Mouse (Mus musculus) intestine, embryonic 15.5 days (tissue): ENCODE measurements around the gene Cbln1. TPM values are rescaled to one million over a fixed set of nuclear protein-coding genes. Genes with fewer than 3 reads are reported as not detected.

ENCODE experiments used
- ATAC-seq: fragments of 200-750 bp; cut with Nextera tagmentation; 2 replicates; pipeline ENCODE4 v1.8.0; 2017; ENCODE audit warnings: moderate TSS enrichment, moderate library complexity
- H3K27ac ChIP-seq: fragments of 300-500 bp; sonication (generic); 2 replicates; pipeline ENCODE4 v1.5.1; 2015; ENCODE audit warnings: mild to moderate bottlenecking, inconsistent platforms
- H3K27me3 ChIP-seq: fragments of 300-500 bp; sonication (generic); replicated peaks from 2 replicates; pipeline ENCODE4 v1.6.1; 2015; ENCODE audit warnings: inconsistent platforms
- H3K36me3 ChIP-seq: fragments of 300-500 bp; sonication (generic); 2 replicates; pipeline ENCODE4 v1.6.1; 2015; ENCODE audit warnings: inconsistent platforms
- H3K4me1 ChIP-seq: fragments of 300-500 bp; sonication (generic); replicated peaks from 2 replicates; pipeline ENCODE4 v1.6.1; 2015; ENCODE audit warnings: inconsistent platforms
- H3K4me2 ChIP-seq: fragments of 300-500 bp; sonication (generic); replicated peaks from 2 replicates; pipeline ENCODE4 v1.6.1; 2015; ENCODE audit warnings: mild to moderate bottlenecking, inconsistent platforms
- H3K4me3 ChIP-seq: fragments of 300-500 bp; sonication (generic); replicated peaks from 2 replicates; pipeline ENCODE4 v1.5.1; 2015; ENCODE audit warnings: inconsistent platforms
- H3K9ac ChIP-seq: fragments of 300-500 bp; sonication (generic); 2 replicates; pipeline ENCODE4 v1.6.1; 2015; ENCODE audit warnings: inconsistent platforms
- H3K9me3 ChIP-seq: fragments of 300-500 bp; sonication (generic); 2 replicates; pipeline ENCODE4 v1.6.1; 2016; ENCODE audit warnings: inconsistent platforms
- WGBS: fragments of 180-500 bp; shearing (Covaris S2); methylation state at CpG from one replicate; pipeline ENCODE4 v1.1.7; 2015; 5-methylcytosine and 5-hydroxymethylcytosine counted together
- polyA plus RNA-seq: library from polyadenylated mRNA; unstranded; fragments of >200 nt; fragmentation: Nextera tagmentation; extraction: Ambion mirVana; gene quantifications from 2 replicates; pipeline ENCODE4 v1.2.1, GENCODE M21; 2015

Cbln1 gene
- polyA plus RNA-seq, 1 experiment from 2014 or later = 0.23 TPM

GRCm38 (mm10) chr8:87468416-87468957 is 3.9 kb downstream of the Cbln1 start:
- H3K4me2 ChIP-seq = peak overlapping the region; percentile 9; the same call in 1 of the 2 replicates
- no peaks in the 10 kb centered on the region for H3K36me3 ChIP-seq
- no peak overlapping the region for H3K4me3 ChIP-seq
- H3K9ac ChIP-seq = no peak overlapping the region
- no peaks in the 10 kb centered on the region for H3K9me3 ChIP-seq
- H3K4me1 ChIP-seq = peaks cover 38% of the 10 kb centered on the region
- ATAC-seq = no peak
- 1% methylated on average over 23 of the region's 23 CpGs for WGBS
- peaks cover 73% of the 10 kb centered on the region for H3K27me3 ChIP-seq
- H3K27ac ChIP-seq = no peak overlapping the region

- no peak overlapping the region for H3K4me2 ChIP-seq
- 16% methylated on average over 3 of the region's 3 CpGs for WGBS
- H3K9me3 ChIP-seq = no peaks in the 10 kb centered on the region
- H3K36me3 ChIP-seq = no peaks in the 10 kb centered on the region
- peaks cover 33% of the 10 kb centered on the region for H3K4me1 ChIP-seq
- H3K9ac ChIP-seq = no peak overlapping the region
- no peak overlapping the region for H3K4me3 ChIP-seq
- H3K27me3 ChIP-seq = peaks cover 67% of the 10 kb centered on the region
- H3K27ac ChIP-seq = no peak overlapping the region
- no peak for ATAC-seq
These were observed 4.5 kb downstream of the Cbln1 start for GRCm38 (mm10) chr8:87467906-87468305.

GRCm38 (mm10) chr8:87466936-87467602 is 5.3 kb downstream of the Cbln1 start:
- Histone ChIP-seq H3K9ac (no peak overlapping the region), H3K4me2 (no peak overlapping the region), H3K27ac (no peak overlapping the region), H3K4me3 (no peak overlapping the region), H3K36me3 (no peaks in the 10 kb centered on the region), H3K4me1 (peaks cover 27% of the 10 kb centered on the region), H3K27me3 (peaks cover 59% of the 10 kb centered on the region), H3K9me3 (no peaks in the 10 kb centered on the region)
- 60% methylated on average over 1 of the region's 1 CpGs for WGBS
- no peak for ATAC-seq

GRCm38 (mm10) chr8:87466335-87466734 is 6.1 kb downstream of the Cbln1 start:
- Histone ChIP-seq H3K4me2 (no peak overlapping the region), H3K9me3 (no peaks in the 10 kb centered on the region), H3K36me3 (no peaks in the 10 kb centered on the region), H3K27ac (no peak overlapping the region), H3K4me3 (no peak overlapping the region), H3K9ac (no peak overlapping the region), H3K27me3 (peaks cover 52% of the 10 kb centered on the region), H3K4me1 (peaks cover 19% of the 10 kb centered on the region)
- WGBS = 55% methylated on average over 6 of the region's 6 CpGs
- ATAC-seq = no peak

- 75% methylated on average over 3 of the region's 3 CpGs for WGBS
- no peak for ATAC-seq
These were observed 8.0 kb downstream of the Cbln1 start for GRCm38 (mm10) chr8:87464446-87464845.

GRCm38 (mm10) chr8:87461801-87462200 is 10.6 kb downstream of the Cbln1 start:
- H3K9me3 ChIP-seq = no peaks in the 10 kb centered on the region
- no peak overlapping the region for H3K27ac ChIP-seq
- no peak overlapping the region for H3K4me3 ChIP-seq
- ATAC-seq = no peak
- no peak overlapping the region for H3K4me2 ChIP-seq
- H3K36me3 ChIP-seq = no peaks in the 10 kb centered on the region
- no peak overlapping the region for H3K9ac ChIP-seq
- H3K27me3 ChIP-seq = peaks cover 14% of the 10 kb centered on the region
- H3K4me1 ChIP-seq = no peaks in the 10 kb centered on the region
- 27% methylated on average over 5 of the region's 5 CpGs for WGBS

More at GRCm38 (mm10) chr8:87464446-87464845, 8.0 kb downstream of the Cbln1 start:
- no peak overlapping the region for H3K4me2 ChIP-seq
- H3K4me3 ChIP-seq = no peak overlapping the region
- no peak overlapping the region for H3K27ac ChIP-seq
- no peak overlapping the region for H3K9ac ChIP-seq
- 0 out of 2 replicates have a peak, but pooled peaks cover 9% of the 10 kb centered on the region for H3K4me1 ChIP-seq
- no peaks in the 10 kb centered on the region for H3K36me3 ChIP-seq
- H3K27me3 ChIP-seq = peaks cover 37% of the 10 kb centered on the region
- H3K9me3 ChIP-seq = no peaks in the 10 kb centered on the region

- Histone ChIP-seq H3K27me3 (no peaks in the 10 kb centered on the region), H3K9ac (no peak overlapping the region), H3K36me3 (no peaks in the 10 kb centered on the region), H3K27ac (no peak overlapping the region), H3K4me1 (no peaks in the 10 kb centered on the region), H3K4me2 (no peak overlapping the region), H3K9me3 (no peaks in the 10 kb centered on the region), H3K4me3 (no peak overlapping the region)
- WGBS = 85% methylated on average over 4 of the region's 4 CpGs
- no peak for ATAC-seq
These were observed 15.5 kb downstream of the Cbln1 start for GRCm38 (mm10) chr8:87456949-87457348.

- Histone ChIP-seq H3K4me2 (no peak overlapping the region), H3K9ac (no peak overlapping the region), H3K36me3 (no peaks in the 10 kb centered on the region), H3K4me1 (no peaks in the 10 kb centered on the region), H3K27ac (no peak overlapping the region), H3K9me3 (no peaks in the 10 kb centered on the region), H3K27me3 (no peaks in the 10 kb centered on the region), H3K4me3 (no peak overlapping the region)
- ATAC-seq = no peak
- 89% methylated on average over 4 of the region's 4 CpGs for WGBS
These were observed 19.6 kb downstream of the Cbln1 start for GRCm38 (mm10) chr8:87452815-87453214.

- Histone ChIP-seq H3K9ac (no peak overlapping the region), H3K27ac (no peak overlapping the region), H3K27me3 (no peaks in the 10 kb centered on the region), H3K4me3 (no peak overlapping the region), H3K36me3 (no peaks in the 10 kb centered on the region), H3K4me1 (no peaks in the 10 kb centered on the region), H3K9me3 (no peaks in the 10 kb centered on the region), H3K4me2 (no peak overlapping the region)
- WGBS = 89% methylated on average over 2 of the region's 2 CpGs
- ATAC-seq = no peak
These were observed 20.7 kb downstream of the Cbln1 start for GRCm38 (mm10) chr8:87451737-87452136.

- Histone ChIP-seq H3K4me2 (no peak overlapping the region), H3K4me3 (no peak overlapping the region), H3K36me3 (no peaks in the 10 kb centered on the region), H3K27ac (no peak overlapping the region), H3K9ac (no peak overlapping the region), H3K9me3 (no peaks in the 10 kb centered on the region), H3K4me1 (no peaks in the 10 kb centered on the region), H3K27me3 (no peaks in the 10 kb centered on the region)
- no peak for ATAC-seq
- WGBS = 49% methylated on average over 3 of the region's 3 CpGs
These were observed 37.8 kb downstream of the Cbln1 start for GRCm38 (mm10) chr8:87434592-87434991.

- H3K4me2 ChIP-seq = no peak overlapping the region
- no peaks in the 10 kb centered on the region for H3K27me3 ChIP-seq
- H3K36me3 ChIP-seq = no peaks in the 10 kb centered on the region
- no peak overlapping the region for H3K9ac ChIP-seq
- no peaks in the 10 kb centered on the region for H3K4me1 ChIP-seq
- no peak overlapping the region for H3K27ac ChIP-seq
- H3K9me3 ChIP-seq = no peaks in the 10 kb centered on the region
- no peak overlapping the region for H3K4me3 ChIP-seq
- peak; percentile 51; the same call in 1 of the 2 replicates for ATAC-seq
These were observed 45.2 kb downstream of the Cbln1 start for GRCm38 (mm10) chr8:87427188-87427587.

- WGBS = 60% methylated on average over 5 of the region's 5 CpGs
- no peak overlapping the region for H3K4me2 ChIP-seq
- no peaks in the 10 kb centered on the region for H3K36me3 ChIP-seq
These were observed 47.7 kb downstream of the Cbln1 start for GRCm38 (mm10) chr8:87424706-87425105.

GRCm38 (mm10) chr8:87421697-87422096 is 50.7 kb downstream of the Cbln1 start:
- no peak for ATAC-seq
- no peak overlapping the region for H3K4me2 ChIP-seq
- H3K9ac ChIP-seq = no peak overlapping the region
- H3K4me1 ChIP-seq = no peaks in the 10 kb centered on the region
- no peaks in the 10 kb centered on the region for H3K9me3 ChIP-seq
- WGBS = 68% methylated on average over 8 of the region's 8 CpGs
- H3K27ac ChIP-seq = no peak overlapping the region
- no peaks in the 10 kb centered on the region for H3K27me3 ChIP-seq
- no peaks in the 10 kb centered on the region for H3K36me3 ChIP-seq
- H3K4me3 ChIP-seq = no peak overlapping the region

More at GRCm38 (mm10) chr8:87424706-87425105, 47.7 kb downstream of the Cbln1 start:
- no peaks in the 10 kb centered on the region for H3K4me1 ChIP-seq
- H3K27me3 ChIP-seq = no peaks in the 10 kb centered on the region
- H3K9ac ChIP-seq = no peak overlapping the region
- H3K9me3 ChIP-seq = no peaks in the 10 kb centered on the region
- H3K4me3 ChIP-seq = no peak overlapping the region
- no peak for ATAC-seq
- no peak overlapping the region for H3K27ac ChIP-seq
